Mouse (Mus musculus) small intestine, adult 2 months (tissue): ENCODE results near the gene Cln3. TPM values are rescaled to one million over a fixed set of nuclear protein-coding genes. Genes with fewer than 3 reads are reported as not detected.

ENCODE experiments used
- H3K27ac ChIP-seq: fragments of 200-500 bp; 2 replicates; pipeline ENCODE4 v1.5.1; 2012; ENCODE audit warnings: low read depth, low read length, control low read depth, inconsistent platforms; ENCODE audit not compliant: insufficient read depth
- H3K27me3 ChIP-seq: fragments of 200-500 bp; 2 replicates; pipeline ENCODE4 v1.6.1; 2012; ENCODE audit warnings: mild to moderate bottlenecking, moderate library complexity, low read length, inconsistent platforms; ENCODE audit not compliant: control insufficient read depth, insufficient read depth
- H3K36me3 ChIP-seq: fragments of 200-500 bp; 2 replicates; pipeline ENCODE4 v1.6.1; 2012; ENCODE audit warnings: mild to moderate bottlenecking, low read length, control low read depth, inconsistent platforms; ENCODE audit not compliant: control insufficient read depth, insufficient read depth
- H3K4me1 ChIP-seq: fragments of 200-500 bp; 2 replicates; pipeline ENCODE4 v1.6.1; 2012; ENCODE audit warnings: low read length, inconsistent platforms, mixed read lengths; ENCODE audit not compliant: control insufficient read depth, insufficient read depth, insufficient read length
- H3K4me3 ChIP-seq: fragments of 200-500 bp; 2 replicates; pipeline ENCODE4 v1.5.1; 2012; ENCODE audit warnings: low read depth, mild to moderate bottlenecking, control low read depth, inconsistent platforms, low read length, moderate library complexity
- CTCF ChIP-seq: fragments of 200-500 bp; IDR thresholded peaks from 2 replicates; pipeline ENCODE4 v1.5.1; 2012; ENCODE audit warnings: low read depth, mild to moderate bottlenecking, control low read depth, inconsistent platforms, low read length, moderate library complexity, mixed read lengths; ENCODE audit not compliant: insufficient replicate concordance, insufficient read length; ENCODE audit errors: extremely low read depth
- POLR2A ChIP-seq: fragments of 200-500 bp; IDR thresholded peaks from 2 replicates; pipeline ENCODE4 v1.6.1; 2012; ENCODE audit warnings: low read depth, mild to moderate bottlenecking, control low read depth, inconsistent platforms, low read length, moderate library complexity
- WGBS: fragments of 180-500 bp; shearing (Covaris S2); methylation state at CpG from one replicate; pipeline ENCODE4 v1.1.7; 2018; 5-methylcytosine and 5-hydroxymethylcytosine counted together
- polyA plus RNA-seq: library from polyadenylated mRNA; depleted of rRNA; stranded (reverse); fragments of >200 nt; gene quantifications from 2 replicates; pipeline ENCODE4 v1.2.3, GENCODE M21; 2012

The Cln3 gene
- polyA plus RNA-seq, 1 experiment: 55.7 TPM

DNA sequence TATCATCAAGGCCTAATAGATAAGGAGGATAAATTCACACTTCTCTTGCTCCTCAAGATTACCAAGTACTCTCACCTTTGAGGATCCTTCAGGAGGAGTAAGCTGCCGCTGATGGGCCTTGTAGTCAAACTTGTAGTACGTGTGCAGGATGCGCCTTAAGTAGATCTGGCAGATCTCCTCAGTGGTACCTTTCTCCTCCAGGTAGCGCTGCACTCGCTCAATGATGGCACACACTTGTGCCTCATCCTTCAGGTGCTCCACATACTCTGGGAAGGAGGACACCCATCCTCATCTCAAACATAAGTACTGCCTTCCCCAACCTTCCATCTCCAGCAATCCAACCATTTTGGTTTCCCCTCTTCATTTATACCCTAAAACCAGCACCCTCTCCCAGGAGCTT, 29.0 kb downstream of the Cln3 start:
- no peak overlapping the region for H3K4me3 ChIP-seq
- 95% methylated on average over 5 of the region's 5 CpGs for WGBS
- H3K27me3 ChIP-seq: no peaks in the 10 kb centered on the region
- H3K27ac ChIP-seq: no peak overlapping the region
- peaks cover 84% of the 10 kb centered on the region for H3K36me3 ChIP-seq
- TF ChIP-seq POLR2A: no peak
- no peaks in the 10 kb centered on the region for H3K4me1 ChIP-seq

- Histone ChIP-seq H3K4me1 (no peaks in the 10 kb centered on the region), H3K36me3 (peaks cover 85% of the 10 kb centered on the region), H3K27ac (no peak overlapping the region), H3K27me3 (no peaks in the 10 kb centered on the region), H3K4me3 (no peak overlapping the region)
- TF ChIP-seq POLR2A (no peak), CTCF (no peak)
- 100% methylated on average over 1 of the region's 1 CpGs for WGBS
Measured at GRCm38 (mm10) chr7:126554796-126555195, 30.8 kb downstream of the Cln3 start.

DNA sequence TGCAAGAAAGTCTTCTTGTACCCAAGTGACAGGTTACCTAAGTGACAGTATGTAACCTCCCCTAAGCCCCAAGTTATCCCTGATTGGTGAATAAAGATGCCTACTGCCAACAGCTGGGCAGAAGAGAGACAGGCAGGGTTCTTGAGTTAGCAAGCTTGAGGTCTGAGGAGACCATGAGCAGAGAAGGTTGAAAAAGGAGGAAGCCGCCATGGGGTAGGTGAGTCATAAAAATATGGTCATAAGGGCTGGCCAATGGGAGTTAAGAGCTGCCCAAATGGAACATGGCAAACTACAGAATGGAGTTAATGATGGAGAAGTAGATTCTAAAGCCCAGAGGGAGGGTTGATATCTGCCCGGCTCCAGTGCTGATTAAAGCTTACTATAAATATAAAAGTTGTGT, 40.0 kb downstream of the Cln3 start:
- WGBS: 52% methylated on average over 2 of the region's 2 CpGs
- TF ChIP-seq CTCF (no peak), POLR2A (no peak)
- H3K36me3 ChIP-seq: peaks cover 47% of the 10 kb centered on the region

GRCm38 (mm10) chr7:126541661-126542060, 44.0 kb downstream of the Cln3 start:
- Histone ChIP-seq H3K4me3 (no peak overlapping the region), H3K4me1 (no peaks in the 10 kb centered on the region), H3K27ac (no peak overlapping the region), H3K27me3 (0 out of 2 replicates have a peak, but pooled peaks cover 6% of the 10 kb centered on the region), H3K36me3 (peaks cover 12% of the 10 kb centered on the region)
- TF ChIP-seq POLR2A: no peak
- TF ChIP-seq CTCF: no peak
- 88% methylated on average over 1 of the region's 1 CpGs for WGBS

More for the DNA sequence above, 40.0 kb downstream of the Cln3 start:
- Histone ChIP-seq H3K4me1 (no peaks in the 10 kb centered on the region), H3K27me3 (no peaks in the 10 kb centered on the region), H3K27ac (no peak overlapping the region), H3K4me3 (no peak overlapping the region)

- TF ChIP-seq CTCF: peak; percentile 4; the same call in 1 of the 2 replicates
- TF ChIP-seq POLR2A: no peak
- WGBS: 64% methylated on average over 5 of the region's 5 CpGs
- no peaks in the 10 kb centered on the region for H3K36me3 ChIP-seq
- H3K27ac ChIP-seq: no peak overlapping the region
- H3K4me1 ChIP-seq: peaks cover 3% of the 10 kb centered on the region
- no peak overlapping the region for H3K4me3 ChIP-seq
- peaks cover 16% of the 10 kb centered on the region for H3K27me3 ChIP-seq
Measured at GRCm38 (mm10) chr7:126537820-126538585, 47.6 kb downstream of the Cln3 start.

DNA sequence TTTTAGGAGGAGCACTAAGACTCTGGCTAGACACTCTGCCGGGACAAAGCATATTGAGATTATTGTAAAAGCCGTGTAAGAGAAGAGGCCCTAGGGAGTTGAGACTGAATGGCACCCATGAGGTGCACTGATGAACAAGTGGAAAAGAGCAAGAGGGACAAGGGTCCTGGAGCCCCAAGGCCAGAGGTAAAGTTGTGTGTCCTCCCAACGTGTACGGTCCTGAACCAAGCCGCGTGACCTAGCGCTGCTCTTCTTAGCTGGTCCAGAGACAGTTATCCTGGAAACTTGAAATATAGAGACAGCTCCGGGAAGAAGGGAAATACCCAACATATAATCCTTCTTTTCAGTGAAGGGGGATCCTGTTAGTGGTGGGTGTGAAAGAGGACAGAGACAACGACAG, 49.2 kb downstream of the Cln3 start:
- peaks cover 3% of the 10 kb centered on the region for H3K4me1 ChIP-seq
- WGBS: 69% methylated on average over 9 of the region's 9 CpGs
- H3K36me3 ChIP-seq: no peaks in the 10 kb centered on the region
- no peak overlapping the region for H3K27ac ChIP-seq
- TF ChIP-seq POLR2A: no peak
- no peak for TF ChIP-seq CTCF
- H3K4me3 ChIP-seq: no peak overlapping the region
- H3K27me3 ChIP-seq: peaks cover 16% of the 10 kb centered on the region

DNA sequence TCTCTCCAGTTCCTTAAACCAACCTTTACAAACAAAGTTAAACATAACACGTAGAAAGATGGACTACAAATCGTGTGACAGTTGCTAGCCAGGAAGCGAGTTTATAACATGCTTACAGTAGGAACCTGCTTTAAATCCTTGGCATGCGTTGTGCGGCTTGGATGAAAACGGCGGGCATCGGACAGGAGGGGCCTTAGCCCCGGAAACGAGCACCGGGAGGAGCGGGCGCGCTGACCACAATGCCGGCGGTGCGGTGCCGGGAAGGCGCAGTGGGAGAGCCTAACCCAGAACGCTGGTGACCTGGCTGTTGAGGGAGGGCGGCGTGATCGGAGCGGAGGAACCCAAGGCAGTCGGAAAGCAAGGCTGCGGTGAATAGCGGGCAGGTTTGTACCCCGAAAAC, 49.9 kb downstream of the Cln3 start:
- 2% methylated on average over 28 of the region's 28 CpGs for WGBS
- Histone ChIP-seq H3K4me3 (peak overlapping the region; percentile 57), H3K27me3 (peaks cover 16% of the 10 kb centered on the region), H3K27ac (no peak overlapping the region), H3K36me3 (no peaks in the 10 kb centered on the region), H3K4me1 (peaks cover 3% of the 10 kb centered on the region)
- no peak for TF ChIP-seq CTCF
- no peak for TF ChIP-seq POLR2A
